Mouse (Mus musculus) kidney, postnatal 25 days (tissue): ENCODE measurements around the gene Tlr8.
"Not testable (repeated sequence)": the region's sequence is repeated elsewhere in the genome, so short reads cannot be mapped to it uniquely, and the experiment has no call there.

Source experiments
- DNase-seq, 2 experiments: peaks; one replicate each; pipeline ENCODE4 v3.0.0; 2021; ENCODE audit warnings: mixed read lengths in 2 of 2

Tlr8 gene

DNA sequence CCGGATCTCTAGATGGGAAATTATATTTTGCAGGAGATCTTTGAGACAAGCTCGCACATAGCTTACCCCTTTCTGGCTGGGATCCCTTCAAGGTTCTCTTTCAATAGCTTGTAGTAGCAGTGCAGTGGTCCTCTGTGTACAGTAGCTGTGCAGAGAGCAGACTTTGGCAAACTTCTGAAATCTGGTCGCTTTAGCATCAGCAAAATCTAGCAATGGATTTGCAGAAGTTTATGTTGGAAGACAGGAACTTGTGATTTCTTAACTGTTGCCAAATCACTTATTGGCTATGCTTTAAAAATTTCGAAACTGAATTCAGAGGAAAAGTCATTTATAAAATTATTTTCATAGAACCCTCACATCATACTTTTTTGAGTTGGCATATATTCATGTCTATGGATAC, at the start of gene Tlr8:
Gene Tlr8 (minus strand): TSS at position 244 of the 400 bp plus-strand sequence.
- no peak for DNase-seq

DNA sequence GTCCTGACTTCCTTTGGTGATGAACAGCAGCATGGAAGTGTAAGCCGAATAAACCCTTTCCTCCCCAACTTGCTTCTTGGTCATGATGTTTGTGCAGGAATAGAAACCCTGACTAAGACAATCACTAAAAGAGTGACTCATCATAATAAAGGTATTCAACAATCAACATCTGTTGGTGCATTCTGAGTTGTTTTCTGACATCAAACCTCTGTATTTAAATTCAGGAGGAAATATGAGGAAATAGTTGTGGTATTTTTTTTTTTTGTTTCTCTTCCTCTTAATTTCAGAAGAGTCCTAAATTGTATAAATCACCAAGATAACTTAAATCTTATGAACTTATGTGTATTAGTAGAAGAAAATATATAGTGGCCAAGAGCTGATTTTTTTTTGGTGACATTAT, 37.9 kb upstream of the Tlr8 start:
- DNase-seq: not testable (repeated sequence)

DNA sequence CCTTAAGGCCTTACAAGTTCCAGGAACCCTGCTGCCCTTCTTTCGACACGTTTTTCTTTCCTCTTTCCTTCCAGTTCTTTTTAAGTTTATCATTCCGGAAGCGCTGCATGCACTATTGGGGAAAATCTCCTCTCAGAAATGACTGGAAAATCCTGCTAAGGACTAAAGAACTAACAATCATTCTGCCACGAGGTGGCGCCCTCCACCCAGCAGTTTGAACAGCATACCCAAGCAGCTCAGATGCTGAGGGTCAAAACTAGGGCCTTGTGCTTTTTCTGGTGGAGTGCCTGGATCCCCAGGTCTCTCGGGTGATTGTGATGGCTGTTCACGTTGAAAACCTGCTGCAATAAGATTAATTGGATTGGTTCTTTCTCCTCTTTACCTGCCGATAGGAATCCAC, 12.8 kb upstream of the Tlr8 start:
- DNase-seq: peak; percentile 66 to 76

DNA sequence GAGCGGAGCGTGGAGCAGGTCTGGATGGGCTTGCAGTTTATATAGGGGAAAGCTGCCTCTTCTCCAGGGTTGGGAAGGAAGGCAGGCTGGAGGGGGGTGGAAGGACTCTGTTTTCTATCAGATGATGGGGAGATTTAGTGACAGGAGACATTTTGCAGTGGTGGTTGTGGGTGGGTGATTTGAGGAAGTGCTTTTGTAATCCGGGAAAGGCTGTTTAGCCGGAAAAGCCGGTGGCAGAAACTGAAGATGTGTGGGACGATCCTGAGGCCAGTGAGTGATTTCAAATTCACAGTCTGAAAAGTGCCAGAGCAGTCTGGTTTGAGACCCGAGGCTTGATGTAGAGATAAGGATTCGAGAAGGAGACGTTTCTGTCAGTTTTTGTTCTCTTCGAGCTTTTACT, 12.4 kb upstream of the Tlr8 start:
- no peak for DNase-seq

DNA sequence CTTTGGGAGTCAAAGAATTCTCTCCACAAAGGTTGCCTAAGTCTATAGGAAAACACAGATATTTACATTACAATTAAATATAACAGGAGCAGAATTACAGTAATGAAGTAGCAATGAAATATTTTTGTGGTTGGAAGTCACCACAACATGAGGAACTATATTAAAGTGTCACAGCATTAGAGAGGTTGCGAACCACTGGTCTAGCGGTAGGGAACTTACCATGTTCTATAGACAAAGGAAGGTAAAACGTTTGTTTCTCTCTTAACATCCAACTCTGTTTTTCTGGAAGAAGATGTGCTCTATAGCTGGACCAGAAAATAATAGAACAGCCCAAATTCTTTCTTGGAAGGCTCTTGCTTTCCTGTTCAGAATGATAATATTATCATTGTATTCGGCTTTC, 599 bp downstream of the Tlr8 start:
- no peak for DNase-seq

DNA sequence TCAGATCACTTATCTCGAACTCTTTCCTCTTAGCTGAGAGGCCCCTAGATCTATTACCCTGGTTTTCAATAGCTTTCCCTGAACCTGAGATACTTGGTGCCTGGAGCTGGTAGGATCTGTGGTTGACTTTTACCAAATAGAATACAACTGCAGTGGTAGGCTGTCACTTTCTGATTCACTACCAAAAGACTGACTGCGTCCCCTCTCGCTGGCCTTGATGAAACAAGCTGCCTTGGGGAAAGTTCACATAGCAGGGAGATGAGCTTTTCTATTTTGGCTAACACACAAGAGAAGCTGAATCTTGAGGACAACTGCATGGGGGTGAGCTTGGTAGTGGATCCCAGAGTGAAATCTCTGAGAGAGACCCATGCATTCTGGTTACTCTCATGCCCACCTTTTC, 22.4 kb downstream of the Tlr8 start:
- no peak for DNase-seq

DNA sequence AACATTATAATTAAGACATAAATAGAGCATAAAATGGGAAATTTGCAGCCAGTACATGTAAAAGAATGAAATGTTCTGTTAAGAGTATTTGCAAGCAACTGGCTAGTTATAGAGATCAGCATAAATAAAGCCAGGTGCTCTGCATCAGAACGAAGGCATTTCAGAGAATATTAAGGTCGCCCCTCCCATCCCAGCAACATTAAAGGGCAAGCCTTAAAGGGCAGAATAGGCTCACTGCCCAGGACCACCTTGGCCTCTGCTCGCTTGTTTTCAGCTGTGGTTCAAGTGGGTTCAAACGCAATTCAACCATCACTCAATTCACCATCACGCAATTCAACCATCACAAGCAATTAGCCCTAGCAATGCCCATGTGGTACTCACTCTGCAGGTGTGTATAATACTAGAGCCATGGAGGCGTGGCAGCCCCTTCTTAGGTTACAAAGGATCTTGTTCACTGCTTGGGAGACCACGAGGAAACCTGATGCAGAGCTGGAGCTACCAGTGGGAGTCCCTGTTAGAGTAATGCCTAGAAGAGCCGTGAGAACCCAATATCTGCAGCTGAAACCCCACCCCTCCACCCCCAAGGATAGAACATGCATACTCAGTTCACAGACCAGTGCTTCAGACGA, 24.7 kb downstream of the Tlr8 start:
- no peak for DNase-seq

DNA sequence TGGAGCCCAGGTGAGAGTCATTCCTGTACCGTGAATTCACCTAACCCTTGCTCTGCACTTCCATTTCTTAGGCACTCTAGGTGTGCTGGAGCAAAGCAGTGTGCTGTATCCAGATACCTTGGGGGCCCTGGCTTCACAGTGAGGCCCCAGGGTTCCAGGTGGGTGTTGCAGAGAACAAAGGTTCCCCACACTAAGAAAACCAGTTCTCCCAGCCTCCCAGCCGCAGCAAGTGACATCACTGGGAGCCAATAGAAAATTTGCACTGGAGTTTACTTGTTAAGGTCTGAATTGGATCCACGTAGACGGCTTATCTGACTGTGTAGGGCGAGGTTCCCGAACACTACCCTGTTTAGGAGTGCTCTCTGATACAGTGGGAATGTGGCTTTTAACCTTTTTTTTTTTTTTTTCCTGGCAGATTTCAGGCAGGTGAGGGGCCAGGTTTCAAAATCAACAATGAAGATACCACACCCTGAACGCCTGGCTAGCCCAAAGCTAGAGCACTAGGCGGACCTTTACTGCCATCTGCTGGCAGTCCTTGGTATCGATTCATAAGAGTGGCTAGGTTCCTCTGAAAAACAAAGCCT, 30.9 kb downstream of the Tlr8 start:
- DNase-seq: peak; percentile 67 to 82

DNA sequence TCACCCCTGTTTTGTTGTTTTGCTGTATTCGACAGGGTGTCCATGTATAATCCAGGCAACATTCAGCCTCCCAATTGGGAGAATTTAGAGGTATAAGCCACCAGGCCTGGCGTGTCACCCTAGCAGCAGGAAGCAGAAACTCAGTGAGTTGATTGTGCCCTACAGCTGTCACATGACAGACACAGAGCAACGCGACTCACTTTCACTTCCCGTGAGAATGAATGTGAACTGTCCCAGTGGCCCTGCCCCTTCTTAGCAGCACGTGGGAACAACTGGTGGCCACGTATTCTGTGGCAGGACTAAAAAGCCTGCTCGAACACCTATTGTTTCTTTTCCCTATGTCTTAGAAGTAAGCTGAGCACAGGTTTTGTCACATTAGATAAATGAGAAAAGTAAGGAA, 33.0 kb downstream of the Tlr8 start:
- DNase-seq: no peak

DNA sequence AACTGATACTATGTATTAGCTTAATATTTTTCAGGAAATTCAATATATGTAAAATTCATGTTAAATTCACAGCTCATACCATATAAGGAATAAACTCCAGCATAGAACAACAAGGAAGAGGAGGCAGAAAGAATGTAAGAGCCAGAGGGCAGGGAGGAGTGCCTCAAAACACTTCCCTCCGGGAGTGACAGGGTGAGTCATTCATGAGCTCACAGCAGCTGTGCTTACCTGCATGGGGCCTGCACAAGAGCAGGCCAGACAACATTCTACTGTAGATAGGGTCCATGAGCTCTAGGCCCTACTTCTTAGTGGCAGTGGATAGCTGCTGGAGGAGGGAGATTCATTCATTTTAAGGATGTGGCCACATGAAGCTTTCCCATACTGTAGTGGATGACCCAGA, 34.3 kb downstream of the Tlr8 start:
- DNase-seq: no peak

DNA sequence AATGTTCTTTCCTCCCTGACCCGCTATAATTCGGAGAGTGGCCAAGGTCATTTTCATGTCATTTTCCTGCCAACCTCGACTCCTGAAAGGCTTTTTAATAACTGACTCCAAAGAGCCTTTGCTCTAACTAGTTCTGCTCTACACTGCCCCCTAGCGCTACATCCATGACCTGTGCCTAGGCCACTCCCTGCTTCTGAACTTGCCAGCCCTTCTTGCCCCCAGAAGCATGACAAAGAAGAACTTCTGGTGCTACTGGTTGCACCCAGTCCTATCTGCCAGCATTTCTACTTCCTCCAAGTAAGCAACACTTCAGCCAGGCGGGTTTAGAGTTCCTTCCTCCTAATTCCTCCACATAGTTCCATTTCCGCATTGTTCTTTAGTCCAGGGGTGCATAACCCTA, 34.9 kb downstream of the Tlr8 start:
- DNase-seq: peak; percentile 48 to 67

DNA sequence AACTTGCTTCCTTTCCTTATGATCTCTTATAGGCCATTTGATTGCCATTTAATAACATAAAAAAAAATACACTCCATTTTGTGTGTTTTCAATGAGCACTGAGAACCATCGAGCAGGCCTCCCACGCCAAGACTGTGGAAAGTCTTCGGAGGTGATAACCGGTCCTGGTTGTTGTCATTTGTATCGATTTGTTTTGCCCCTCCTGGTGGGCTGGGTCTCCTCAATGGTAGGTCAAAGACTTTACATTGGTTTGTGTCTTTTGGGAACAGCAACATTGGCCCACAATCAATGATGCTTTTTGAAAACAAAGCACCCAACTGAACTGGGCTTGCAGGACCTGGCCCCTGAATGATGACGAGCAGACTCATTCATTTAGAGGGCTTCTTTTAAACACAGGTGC, 36.4 kb downstream of the Tlr8 start:
- no peak for DNase-seq

DNA sequence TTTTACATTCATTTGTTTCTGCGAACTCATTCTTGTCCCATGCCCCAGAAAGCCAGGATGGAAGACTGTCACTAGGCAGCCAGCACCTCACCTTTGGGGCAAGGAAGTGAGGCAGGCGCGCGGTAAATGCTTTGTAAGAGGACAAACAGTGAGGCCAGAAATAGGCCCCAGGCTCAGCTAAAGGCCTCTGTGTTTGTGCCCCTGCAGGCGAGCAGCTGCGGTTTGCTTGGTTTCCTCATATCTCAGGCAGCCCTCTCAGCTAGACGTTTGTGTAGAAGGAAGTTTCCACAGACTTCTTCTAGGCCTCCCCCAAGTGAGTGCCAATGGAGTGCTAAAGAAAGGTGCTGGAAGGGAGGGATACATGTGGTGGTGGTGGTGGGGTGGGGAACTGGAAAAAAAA, 37.0 kb downstream of the Tlr8 start:
- peak in 1 of 2 experiments; percentile 35 for DNase-seq

DNA sequence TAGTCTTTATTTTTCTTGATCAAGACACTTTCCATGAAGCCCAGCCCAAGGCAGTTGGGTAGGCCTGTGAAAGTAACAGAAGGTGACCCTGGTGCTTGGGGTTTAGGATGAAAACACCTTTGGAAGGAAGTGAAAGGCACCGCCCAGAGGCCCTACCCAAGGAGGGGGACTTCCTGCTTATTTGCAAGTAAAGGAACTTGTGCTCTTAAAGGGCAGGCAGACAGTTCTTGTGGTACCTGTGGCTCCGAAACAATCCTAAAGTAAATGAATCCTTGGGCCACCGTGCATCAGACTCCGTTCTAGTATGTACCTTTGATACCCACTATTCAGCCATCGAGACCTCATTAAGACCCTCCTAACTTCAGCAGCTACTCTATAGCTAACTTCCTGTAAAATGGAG, 37.6 kb downstream of the Tlr8 start:
- DNase-seq: no peak

DNA sequence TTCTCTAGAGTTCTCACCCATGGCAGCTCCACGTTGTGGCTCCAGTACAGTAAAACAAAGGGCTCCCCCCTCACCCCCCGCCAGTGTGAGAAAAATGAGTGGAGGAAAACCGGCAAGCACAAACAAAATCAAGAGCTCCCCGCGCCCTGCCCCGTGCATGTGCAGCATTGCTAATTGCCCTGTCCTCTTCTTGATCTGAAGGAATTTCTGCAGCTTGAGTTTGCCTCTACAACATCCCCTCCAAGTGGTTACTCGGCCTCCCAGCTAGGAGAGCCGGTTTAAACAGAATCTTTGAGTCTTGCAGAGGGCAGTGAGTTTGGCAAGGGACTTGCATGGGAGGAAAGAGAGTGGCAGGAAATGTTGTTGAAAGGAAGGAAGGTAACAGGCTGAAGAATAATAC, 51.4 kb downstream of the Tlr8 start:
- peak; percentile 29 to 52 for DNase-seq

DNA sequence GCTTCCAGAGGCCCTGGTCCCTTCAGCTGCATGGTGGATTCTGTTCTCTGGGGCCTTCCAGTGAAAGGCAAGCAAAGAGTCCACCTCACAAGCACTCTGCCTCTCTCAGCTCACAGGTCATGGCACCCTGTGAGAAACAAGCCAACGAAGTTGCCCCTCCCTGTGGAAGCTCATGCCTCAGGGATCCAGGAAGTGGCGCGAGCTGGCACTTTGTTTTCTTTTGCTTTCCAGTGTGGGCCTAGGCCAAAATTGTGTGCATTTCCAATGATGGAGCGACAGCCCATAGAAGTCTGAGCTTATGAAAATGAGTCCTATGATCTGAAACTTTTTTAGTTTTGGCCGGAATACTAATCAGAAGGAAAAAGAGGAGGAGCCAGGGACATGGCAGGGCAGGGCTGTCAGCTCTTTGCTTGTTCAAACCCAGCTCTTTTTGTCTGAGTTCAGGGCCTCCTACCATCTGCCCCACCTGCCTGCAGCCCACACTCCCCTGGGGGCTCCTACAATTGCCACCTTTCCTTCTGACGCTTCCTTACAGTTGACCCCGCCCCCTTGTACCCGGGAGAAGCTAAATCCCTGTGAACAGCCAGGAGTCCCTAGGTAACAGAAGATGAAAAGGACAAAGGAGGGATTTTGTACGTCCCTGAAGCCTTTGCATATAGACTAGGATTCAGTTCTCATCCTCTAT, 52.1 kb downstream of the Tlr8 start:
- peak in 1 of 2 experiments; percentile 36 for DNase-seq

DNA sequence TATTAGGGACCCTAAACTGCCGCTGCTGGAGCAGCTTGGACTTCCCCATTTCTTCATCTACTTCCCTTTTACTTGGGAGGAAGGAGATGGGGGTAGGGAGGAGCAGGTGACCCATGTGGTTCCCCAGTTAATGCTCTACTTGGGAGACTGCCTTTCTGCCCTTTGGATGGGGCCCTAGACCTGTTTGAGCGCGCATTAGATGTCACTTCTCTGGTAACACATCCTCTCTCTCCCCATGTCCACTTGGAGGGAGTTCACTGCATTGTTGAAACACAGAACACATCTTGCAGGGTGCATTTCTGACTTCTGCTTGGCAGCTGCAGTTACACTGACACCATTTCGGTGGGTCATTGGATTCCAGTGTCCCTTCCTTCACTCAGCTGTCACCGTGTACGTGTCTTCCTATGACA, 53.8 kb downstream of the Tlr8 start:
- peak; percentile 14 to 33 for DNase-seq

DNA sequence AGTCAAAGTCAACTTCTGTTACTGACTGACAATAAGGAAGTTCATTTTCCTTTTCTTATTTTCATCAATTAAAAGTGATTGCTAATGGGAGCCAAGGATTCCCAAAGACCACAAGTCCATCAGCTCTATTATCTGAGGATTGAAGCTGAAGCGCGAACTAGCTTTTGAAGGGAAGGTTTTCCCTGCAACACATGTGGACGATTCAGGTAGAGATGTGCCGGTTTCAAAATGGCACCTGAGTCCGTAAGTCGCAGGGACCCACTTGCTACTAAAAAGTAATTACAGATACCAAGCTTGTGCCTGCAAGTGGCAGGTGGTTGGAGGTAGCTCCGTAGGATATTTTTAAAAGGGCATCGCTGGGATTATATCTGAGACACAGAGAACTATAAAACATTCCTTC, 54.3 kb downstream of the Tlr8 start:
- DNase-seq: no peak

DNA sequence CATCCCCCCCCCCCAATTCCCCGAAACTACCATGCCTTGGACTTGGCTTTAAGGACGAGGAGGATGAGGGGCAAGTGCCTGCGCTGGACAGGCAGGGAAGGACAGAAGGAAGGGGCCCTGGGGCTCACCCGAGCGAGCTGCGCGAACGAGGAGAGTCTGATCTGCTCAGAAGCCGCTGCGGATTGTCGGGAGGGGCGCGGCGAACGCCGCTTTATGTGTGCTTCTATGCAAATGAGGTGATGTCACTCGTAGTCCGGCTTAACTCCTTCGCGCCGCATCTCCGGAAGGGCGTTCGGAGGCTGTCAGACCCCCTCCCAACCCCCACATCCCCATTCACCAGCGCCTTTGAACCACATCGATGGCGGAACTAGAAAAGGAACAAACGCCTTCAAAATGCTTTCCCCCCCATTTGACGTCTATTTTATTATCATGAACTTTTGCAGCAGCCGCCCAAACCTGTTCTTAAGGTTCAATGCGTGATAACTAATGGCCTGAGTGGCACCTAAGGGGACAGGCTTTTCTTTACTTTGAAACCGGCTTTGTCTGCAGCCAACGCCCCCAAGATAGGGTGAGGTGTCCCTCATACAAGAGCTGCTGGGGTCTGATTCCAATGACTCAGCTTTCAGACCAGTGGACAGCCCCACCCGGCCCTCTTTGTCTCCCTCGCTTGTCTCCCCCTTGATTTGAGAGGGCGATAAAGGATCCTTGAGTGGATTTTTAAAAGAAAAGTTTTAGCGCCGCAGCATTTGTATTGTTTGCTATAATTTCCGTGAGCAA, 55.0 kb downstream of the Tlr8 start, which contains the start of gene Tmsb4x:
Gene Tmsb4x (minus strand): TSS at position 338 of the 777 bp plus-strand sequence.
- peak; percentile 74 to 86 for DNase-seq

DNA sequence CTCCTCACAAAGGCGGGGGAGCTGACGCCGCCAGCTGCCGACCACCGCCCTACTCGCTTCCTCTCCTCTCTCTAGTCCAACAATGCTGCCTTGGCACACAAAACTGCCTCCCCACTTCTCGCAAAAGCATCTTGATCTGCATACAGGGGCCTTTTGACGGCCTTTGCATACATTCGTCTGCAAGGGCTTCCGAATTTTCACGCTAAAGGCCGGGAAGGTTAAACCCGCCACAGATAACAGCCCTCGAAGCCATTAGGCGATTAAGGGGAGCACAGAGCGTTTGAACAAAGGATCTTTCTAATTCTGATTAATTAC, 55.7 kb downstream of the Tlr8 start:
- DNase-seq: peak; percentile 19 to 60

DNA sequence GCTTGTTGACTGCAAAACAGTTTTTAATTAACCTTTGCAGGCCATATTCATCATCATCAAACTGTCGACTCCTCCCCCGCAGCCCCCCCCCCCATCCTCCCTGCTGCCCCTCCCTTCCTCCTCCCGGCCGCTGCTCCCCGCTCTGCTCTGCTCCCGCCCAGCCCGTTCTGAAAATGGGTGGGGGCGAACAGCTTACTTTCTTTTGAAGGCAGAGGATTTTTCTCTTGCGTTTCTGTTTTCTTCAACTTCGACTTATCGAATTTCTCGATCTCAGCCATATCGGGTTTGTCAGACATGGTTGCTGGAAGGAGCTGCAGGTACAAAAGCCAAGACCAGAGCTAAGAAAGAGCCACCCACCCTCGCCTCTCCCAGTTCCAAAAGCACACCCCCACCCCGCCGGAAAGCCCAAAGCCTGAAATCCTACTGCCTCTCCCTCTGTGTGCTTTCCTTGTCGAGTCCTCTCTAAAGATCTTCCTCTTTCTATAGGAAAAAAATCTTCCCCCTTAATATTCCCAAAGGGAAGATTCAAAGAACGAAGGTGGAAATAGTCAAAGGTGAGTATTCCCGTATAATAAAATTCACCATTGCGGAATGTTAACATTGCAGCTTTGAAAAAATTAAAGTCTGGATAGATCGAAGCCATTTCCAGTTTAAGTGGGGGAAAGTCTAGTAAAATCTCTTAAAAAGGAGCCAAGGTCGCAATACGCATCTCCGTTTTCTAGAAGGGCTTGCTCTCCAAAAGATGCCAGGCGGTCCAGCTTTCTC, 56.2 kb downstream of the Tlr8 start:
- DNase-seq: peak in 1 of 2 experiments; percentile 55

DNA sequence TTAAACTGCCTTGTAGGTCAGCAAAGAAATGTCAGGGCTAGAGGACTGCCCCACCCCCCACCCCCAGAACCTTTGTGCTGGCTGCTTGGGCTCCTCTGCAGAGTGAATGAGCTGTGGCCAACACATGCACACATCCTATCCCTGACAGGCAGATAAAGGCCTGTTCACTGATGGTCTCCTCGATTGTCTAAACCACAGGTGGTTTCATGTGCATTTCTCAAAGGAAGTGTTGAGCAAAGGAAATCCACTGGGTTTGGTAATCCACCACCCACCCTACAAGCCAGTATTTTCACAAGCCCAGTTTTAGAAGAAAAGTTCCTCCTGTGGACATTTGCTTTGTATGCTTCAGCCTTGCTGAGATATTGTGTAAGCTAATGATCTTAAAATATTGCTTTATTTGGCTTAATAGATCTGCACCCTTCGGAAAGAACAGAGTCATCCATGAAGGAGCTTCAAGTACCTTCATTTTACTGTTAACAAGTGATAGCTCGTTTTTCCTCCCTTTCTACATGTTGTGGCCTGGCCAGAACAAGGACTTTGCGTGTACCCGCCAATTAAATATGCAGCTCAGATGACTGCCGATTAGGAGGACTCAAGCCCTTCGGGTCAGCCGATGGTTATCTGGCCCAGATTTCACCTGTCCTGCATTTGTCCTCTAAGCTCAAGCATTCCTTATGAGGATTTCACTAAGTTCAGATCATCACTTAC, 58.2 kb downstream of the Tlr8 start:
- no peak for DNase-seq
